Mouse (Mus musculus) neural tube, embryonic 15.5 days (tissue): ENCODE measurements around the gene Arhgef19. TPM values are rescaled to one million over a fixed set of nuclear protein-coding genes. Genes with fewer than 3 reads are reported as not detected.
A peak's percentile ranks its signal among the peaks of the same experiment; 100 is the strongest.

ENCODE experiments used
- ATAC-seq: fragments of 200-750 bp; cut with Nextera tagmentation; 2 replicates; pipeline ENCODE4 v1.8.0; 2017; ENCODE audit warnings: mild to moderate bottlenecking, moderate TSS enrichment, moderate library complexity; ENCODE audit not compliant: low FRiP score
- H3K27ac ChIP-seq: fragments of 300-500 bp; sonication (generic); replicated peaks from 2 replicates; pipeline ENCODE4 v1.5.1; 2015; ENCODE audit warnings: mild to moderate bottlenecking, inconsistent platforms
- H3K27me3 ChIP-seq: fragments of 300-500 bp; sonication (generic); replicated peaks from 2 replicates; pipeline ENCODE4 v1.6.1; 2015; ENCODE audit warnings: inconsistent platforms
- H3K36me3 ChIP-seq: fragments of 300-500 bp; sonication (generic); 2 replicates; pipeline ENCODE4 v1.6.1; 2015; ENCODE audit warnings: inconsistent platforms
- H3K4me1 ChIP-seq: fragments of 300-500 bp; sonication (generic); 2 replicates; pipeline ENCODE4 v1.6.1; 2015; ENCODE audit warnings: inconsistent platforms
- H3K4me2 ChIP-seq: fragments of 300-500 bp; sonication (generic); 2 replicates; pipeline ENCODE4 v1.6.1; 2015; ENCODE audit warnings: inconsistent platforms, mild to moderate bottlenecking, moderate library complexity
- H3K4me3 ChIP-seq: fragments of 300-500 bp; sonication (generic); replicated peaks from 2 replicates; pipeline ENCODE4 v1.5.1; 2015; ENCODE audit warnings: mild to moderate bottlenecking, inconsistent platforms
- H3K9ac ChIP-seq: fragments of 300-500 bp; sonication (generic); replicated peaks from 2 replicates; pipeline ENCODE4 v1.6.1; 2015; ENCODE audit warnings: mild to moderate bottlenecking, inconsistent platforms
- H3K9me3 ChIP-seq: fragments of 300-500 bp; sonication (generic); replicated peaks from 2 replicates; pipeline ENCODE4 v1.6.1; 2016; ENCODE audit warnings: inconsistent platforms
- WGBS: fragments of 180-500 bp; shearing (Covaris S2); methylation state at CpG from one replicate; pipeline ENCODE4 v1.1.7; 2015; ENCODE audit warnings: mixed read lengths; 5-methylcytosine and 5-hydroxymethylcytosine counted together
- polyA plus RNA-seq: library from polyadenylated mRNA; unstranded; fragments of >200 nt; fragmentation: Nextera tagmentation; extraction: Ambion mirVana; gene quantifications from 2 replicates; pipeline ENCODE4 v1.2.1, GENCODE M21; 2015

Gene Arhgef19
- polyA plus RNA-seq, 1 experiment from 2014 or later = 1.3 TPM

GRCm38 (mm10) chr4:141248614-141248978 lies 9.3 kb downstream of the Arhgef19 start:
- no peak overlapping the region for H3K27ac ChIP-seq
- H3K9me3 ChIP-seq = no peaks in the 10 kb centered on the region
- 10% methylated on average over 11 of the region's 11 CpGs for WGBS
- H3K9ac ChIP-seq = no peak overlapping the region
- H3K36me3 ChIP-seq = no peaks in the 10 kb centered on the region
- ATAC-seq = peak; percentile 6; the same call in 1 of the 2 replicates
- H3K27me3 ChIP-seq = peaks cover 57% of the 10 kb centered on the region
- peak overlapping the region; percentile 62 for H3K4me2 ChIP-seq
- H3K4me1 ChIP-seq = peaks cover 47% of the 10 kb centered on the region
- H3K4me3 ChIP-seq = peak overlapping the region; percentile 43

- Histone ChIP-seq H3K27me3 (peaks cover 56% of the 10 kb centered on the region), H3K36me3 (no peaks in the 10 kb centered on the region), H3K9ac (no peak overlapping the region), H3K4me3 (no peak overlapping the region), H3K27ac (no peak overlapping the region), H3K9me3 (no peaks in the 10 kb centered on the region), H3K4me1 (peaks cover 47% of the 10 kb centered on the region), H3K4me2 (no peak overlapping the region)
- no peak for ATAC-seq
- 76% methylated on average over 11 of the region's 11 CpGs for WGBS
These were observed 10.1 kb downstream of the Arhgef19 start for GRCm38 (mm10) chr4:141249383-141249782.

GRCm38 (mm10) chr4:141251071-141251470 lies 11.8 kb downstream of the Arhgef19 start:
- no peak overlapping the region for H3K4me2 ChIP-seq
- H3K9me3 ChIP-seq = no peaks in the 10 kb centered on the region
- H3K36me3 ChIP-seq = no peaks in the 10 kb centered on the region
- no peak for ATAC-seq
- H3K27me3 ChIP-seq = peaks cover 46% of the 10 kb centered on the region
- WGBS = 70% methylated on average over 8 of the region's 8 CpGs
- no peak overlapping the region for H3K4me3 ChIP-seq
- H3K9ac ChIP-seq = no peak overlapping the region
- peaks cover 32% of the 10 kb centered on the region for H3K4me1 ChIP-seq
- no peak overlapping the region for H3K27ac ChIP-seq

GRCm38 (mm10) chr4:141252641-141253040 lies 13.3 kb downstream of the Arhgef19 start:
- 77% methylated on average over 2 of the region's 2 CpGs for WGBS

GRCm38 (mm10) chr4:141254234-141254633 lies 14.9 kb downstream of the Arhgef19 start:
- Histone ChIP-seq H3K36me3 (no peaks in the 10 kb centered on the region), H3K4me1 (0 out of 2 replicates have a peak, but pooled peaks cover 5% of the 10 kb centered on the region), H3K27ac (no peak overlapping the region), H3K9me3 (no peaks in the 10 kb centered on the region), H3K27me3 (peaks cover 14% of the 10 kb centered on the region), H3K4me2 (no peak overlapping the region), H3K9ac (no peak overlapping the region), H3K4me3 (no peak overlapping the region)
- 37% methylated on average over 16 of the region's 16 CpGs for WGBS
- ATAC-seq = no peak

More at GRCm38 (mm10) chr4:141252641-141253040, 13.3 kb downstream of the Arhgef19 start:
- no peak for ATAC-seq
- Histone ChIP-seq H3K27ac (no peak overlapping the region), H3K4me3 (no peak overlapping the region), H3K9ac (no peak overlapping the region), H3K4me2 (no peak overlapping the region), H3K36me3 (no peaks in the 10 kb centered on the region), H3K27me3 (peaks cover 30% of the 10 kb centered on the region), H3K4me1 (peaks cover 17% of the 10 kb centered on the region), H3K9me3 (no peaks in the 10 kb centered on the region)

GRCm38 (mm10) chr4:141257440-141257839 lies 18.1 kb downstream of the Arhgef19 start:
- Histone ChIP-seq H3K9ac (no peak overlapping the region), H3K4me1 (0 out of 2 replicates have a peak, but pooled peaks cover 5% of the 10 kb centered on the region), H3K4me3 (no peak overlapping the region), H3K27me3 (no peaks in the 10 kb centered on the region), H3K36me3 (no peaks in the 10 kb centered on the region), H3K27ac (no peak overlapping the region), H3K9me3 (no peaks in the 10 kb centered on the region), H3K4me2 (no peak overlapping the region)
- 68% methylated on average over 5 of the region's 5 CpGs for WGBS
- ATAC-seq = no peak

GRCm38 (mm10) chr4:141259413-141259812 lies 20.1 kb downstream of the Arhgef19 start:
- H3K4me3 ChIP-seq = no peak overlapping the region
- WGBS = 87% methylated on average over 12 of the region's 12 CpGs
- H3K4me2 ChIP-seq = no peak overlapping the region
- no peaks in the 10 kb centered on the region for H3K36me3 ChIP-seq
- H3K27me3 ChIP-seq = no peaks in the 10 kb centered on the region
- H3K27ac ChIP-seq = no peak overlapping the region
- H3K9ac ChIP-seq = no peak overlapping the region
- H3K9me3 ChIP-seq = no peaks in the 10 kb centered on the region
- no peak for ATAC-seq
- H3K4me1 ChIP-seq = no peaks in the 10 kb centered on the region

GRCm38 (mm10) chr4:141260007-141260723 lies 20.9 kb downstream of the Arhgef19 start:
- Histone ChIP-seq H3K27ac (no peak overlapping the region), H3K27me3 (no peaks in the 10 kb centered on the region)
- ATAC-seq = no peak

GRCm38 (mm10) chr4:141262906-141263637 lies 23.8 kb downstream of the Arhgef19 start:
- WGBS = 76% methylated on average over 10 of the region's 10 CpGs
- Histone ChIP-seq H3K9ac (no peak overlapping the region), H3K4me3 (no peak overlapping the region)

More at GRCm38 (mm10) chr4:141260007-141260723, 20.9 kb downstream of the Arhgef19 start:
- 59% methylated on average over 16 of the region's 16 CpGs for WGBS
- Histone ChIP-seq H3K4me2 (no peak overlapping the region), H3K36me3 (no peaks in the 10 kb centered on the region), H3K9me3 (no peaks in the 10 kb centered on the region), H3K4me3 (no peak overlapping the region), H3K4me1 (no peaks in the 10 kb centered on the region), H3K9ac (no peak overlapping the region)

GRCm38 (mm10) chr4:141265979-141266637 lies 26.8 kb downstream of the Arhgef19 start:
- 87% methylated on average over 3 of the region's 3 CpGs for WGBS
- no peaks in the 10 kb centered on the region for H3K4me1 ChIP-seq
- ATAC-seq = no peak

More at GRCm38 (mm10) chr4:141262906-141263637, 23.8 kb downstream of the Arhgef19 start:
- no peaks in the 10 kb centered on the region for H3K27me3 ChIP-seq
- ATAC-seq = no peak
- no peaks in the 10 kb centered on the region for H3K36me3 ChIP-seq
- no peaks in the 10 kb centered on the region for H3K4me1 ChIP-seq
- no peak overlapping the region for H3K4me2 ChIP-seq
- H3K9me3 ChIP-seq = no peaks in the 10 kb centered on the region
- H3K27ac ChIP-seq = no peak overlapping the region

GRCm38 (mm10) chr4:141267250-141267649 lies 28.0 kb downstream of the Arhgef19 start:
- ATAC-seq = no peak
- Histone ChIP-seq H3K27ac (no peak overlapping the region), H3K4me3 (no peak overlapping the region), H3K9me3 (no peaks in the 10 kb centered on the region), H3K27me3 (peaks cover 3% of the 10 kb centered on the region; the same call in 1 of the 2 replicates), H3K4me1 (no peaks in the 10 kb centered on the region), H3K9ac (no peak overlapping the region), H3K36me3 (no peaks in the 10 kb centered on the region), H3K4me2 (no peak overlapping the region)
- WGBS = 73% methylated on average over 3 of the region's 3 CpGs

More at GRCm38 (mm10) chr4:141265979-141266637, 26.8 kb downstream of the Arhgef19 start:
- no peak overlapping the region for H3K9ac ChIP-seq
- no peak overlapping the region for H3K4me3 ChIP-seq
- no peak overlapping the region for H3K27ac ChIP-seq
- H3K9me3 ChIP-seq = no peaks in the 10 kb centered on the region
- no peak overlapping the region for H3K4me2 ChIP-seq
- H3K36me3 ChIP-seq = no peaks in the 10 kb centered on the region
- H3K27me3 ChIP-seq = no peaks in the 10 kb centered on the region
